Mouse (Mus musculus) myocyte (in vitro differentiated cells): Measurements from ENCODE around the gene Ptprt. TPM values are rescaled to one million over a fixed set of nuclear protein-coding genes. Genes with fewer than 3 reads are reported as not detected.

Experiments used
- H3K27me3 ChIP-seq: one replicate; pipeline ENCODE4 v1.6.1; 2011; ENCODE audit not compliant: control insufficient read depth, insufficient read depth, insufficient read length
- H3K36me3 ChIP-seq: one replicate; pipeline ENCODE4 v1.6.1; 2011; ENCODE audit not compliant: control insufficient read depth, insufficient read depth
- H3K4me2 ChIP-seq: one replicate; pipeline ENCODE4 v1.6.1; 2011; ENCODE audit warnings: low read depth, control low read depth
- H3K4me3 ChIP-seq: one replicate; pipeline ENCODE4 v1.5.1; 2011; ENCODE audit warnings: mild to moderate bottlenecking, control low read depth, moderate library complexity
- H3K79me2 ChIP-seq: one replicate; pipeline ENCODE4 v1.6.1; 2011; ENCODE audit not compliant: control insufficient read depth, insufficient read depth
- H3ac ChIP-seq: one replicate; pipeline ENCODE4 v1.6.1; 2011; ENCODE audit not compliant: control insufficient read depth, insufficient read length
- CEBPB ChIP-seq: IDR thresholded peaks from 2 replicates; pipeline ENCODE4 v1.6.1; 2011; ENCODE audit warnings: mild to moderate bottlenecking, moderate library complexity; ENCODE audit not compliant: poor library complexity, insufficient read depth, severe bottlenecking
- E2F4 ChIP-seq: IDR thresholded peaks from one replicate; pipeline ENCODE4 v1.6.1; 2011; ENCODE audit warnings: mild to moderate bottlenecking, control low read depth, moderate library complexity; ENCODE audit not compliant: insufficient read depth
- MAX ChIP-seq: IDR thresholded peaks from one replicate; pipeline ENCODE4 v1.6.1; 2011; ENCODE audit warnings: low read depth, mild to moderate bottlenecking, control low read depth
- MYOD1 ChIP-seq, 3 experiments: IDR thresholded peaks; one replicate each; pipeline ENCODE4 v1.6.1; 2011; ENCODE audit warnings: control low read depth in 2 of 3, low read depth in 2 of 3, mild to moderate bottlenecking in 2 of 3, moderate library complexity in 1 of 3; ENCODE audit not compliant: insufficient read length in 2 of 3, control insufficient read depth in 1 of 3
- MYOG ChIP-seq, 3 experiments: IDR thresholded peaks; one replicate each; pipeline ENCODE4 v1.6.1; 2011; ENCODE audit warnings: control low read depth in 2 of 3, low read depth in 2 of 3, mild to moderate bottlenecking in 2 of 3; ENCODE audit not compliant: insufficient read length in 2 of 3, control insufficient read depth in 1 of 3, insufficient read depth in 1 of 3
- POLR2A ChIP-seq: IDR thresholded peaks from one replicate; pipeline ENCODE4 v1.6.1; 2011; ENCODE audit warnings: low read depth, mild to moderate bottlenecking, control low read depth, moderate library complexity; ENCODE audit not compliant: insufficient read length
- POLR2AphosphoS2 ChIP-seq: IDR thresholded peaks from one replicate; pipeline ENCODE4 v1.6.1; 2011; ENCODE audit warnings: low read depth, control low read depth; ENCODE audit not compliant: insufficient read length
- REST ChIP-seq: IDR thresholded peaks from one replicate; pipeline ENCODE4 v1.6.1; 2011; ENCODE audit warnings: mild to moderate bottlenecking, control low read depth, moderate library complexity; ENCODE audit not compliant: insufficient read depth, insufficient read length
- SRF ChIP-seq: IDR thresholded peaks from one replicate; pipeline ENCODE4 v1.6.1; 2011; ENCODE audit warnings: low read depth; ENCODE audit not compliant: control insufficient read depth, insufficient read length
- TCF12 ChIP-seq: IDR thresholded peaks from one replicate; pipeline ENCODE4 v1.6.1; 2011; ENCODE audit warnings: mild to moderate bottlenecking, control low read depth; ENCODE audit not compliant: poor library complexity, insufficient read depth, severe bottlenecking
- TCF3 ChIP-seq: IDR thresholded peaks from one replicate; pipeline ENCODE4 v1.6.1; 2011; ENCODE audit warnings: low read depth, control low read depth; ENCODE audit not compliant: insufficient read length
- USF1 ChIP-seq: IDR thresholded peaks from one replicate; pipeline ENCODE4 v1.6.1; 2011; ENCODE audit warnings: low read depth, mild to moderate bottlenecking, control low read depth, moderate library complexity
- polyA plus RNA-seq: library from polyadenylated mRNA; unstranded; fragments of >200 nt; fragmentation: generic; extraction: Trizol; gene quantifications from one replicate; pipeline ENCODE4 v1.2.1, GENCODE M21; 2012; ENCODE audit warnings: missing spikeins

The Ptprt gene
- polyA plus RNA-seq, 1 experiment, result 0.08 TPM

DNA sequence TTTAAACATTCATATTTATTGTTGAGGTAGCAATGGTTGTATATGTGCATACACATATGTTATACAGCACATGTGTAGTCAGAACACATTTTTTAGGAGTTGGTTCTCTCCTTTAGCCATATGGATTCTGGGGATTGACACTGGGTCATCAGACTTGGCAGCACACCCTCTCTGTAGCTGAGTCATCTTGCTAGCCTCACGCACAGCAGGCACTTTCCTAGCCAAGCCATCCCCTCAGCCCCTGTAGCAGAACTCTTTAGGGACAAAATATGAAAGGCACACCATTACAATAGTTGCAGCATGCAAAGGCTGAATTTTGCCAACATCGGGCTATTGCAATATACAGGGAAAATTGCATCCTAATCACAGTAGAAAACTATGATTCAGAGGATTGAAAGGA, 827.1 kb downstream of the Ptprt start:
- no peak for TF ChIP-seq REST
- no peak for TF ChIP-seq MAX
- no peak for TF ChIP-seq TCF12
- no peak for TF ChIP-seq TCF3
- no peak for TF ChIP-seq CEBPB
- TF ChIP-seq USF1, result no peak
- no peak for TF ChIP-seq MYOG (IDR thresholded peaks at IDR 0.05; ENCODE audit: control insufficient read depth in 1 of 3, insufficient read depth in 1 of 3, insufficient read length in 2 of 3, low read depth in 2 of 3)
- no peak for TF ChIP-seq MYOD1 (IDR thresholded peaks at IDR 0.05; ENCODE audit: control insufficient read depth in 1 of 3, insufficient read length in 2 of 3, low read depth in 2 of 3)
- no peak for TF ChIP-seq SRF
- no peak for TF ChIP-seq POLR2A
- no peak for TF ChIP-seq E2F4
- TF ChIP-seq POLR2AphosphoS2, result no peak
- no peak overlapping the region for H3K4me3 ChIP-seq
- H3K4me2 ChIP-seq, result no peak overlapping the region
- H3K79me2 ChIP-seq, result no peaks in the 10 kb centered on the region
- no peaks in the 10 kb centered on the region for H3K36me3 ChIP-seq
- H3K27me3 ChIP-seq, result no peaks in the 10 kb centered on the region
- no peak overlapping the region for H3ac ChIP-seq

DNA sequence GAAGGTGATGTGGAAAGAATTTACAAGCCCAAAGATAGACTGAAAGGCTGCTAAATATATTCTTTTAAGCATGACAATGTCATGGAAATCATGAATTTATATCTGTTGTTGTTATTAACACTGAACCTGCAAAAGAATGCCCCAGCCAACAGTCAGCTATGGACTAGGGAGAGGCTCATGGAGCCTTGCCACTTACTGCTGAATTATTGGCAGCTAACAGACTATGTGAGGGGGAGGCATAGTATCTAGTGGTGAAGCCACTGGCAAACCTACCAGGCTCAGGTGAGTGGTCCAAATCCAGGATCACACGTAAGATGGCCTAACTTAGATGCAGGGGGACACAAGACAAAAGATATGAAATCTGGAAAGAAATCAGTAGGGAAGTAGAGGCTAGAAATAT, 847.6 kb downstream of the Ptprt start:
- no peaks in the 10 kb centered on the region for H3K27me3 ChIP-seq
- no peak for TF ChIP-seq CEBPB
- no peak for TF ChIP-seq MYOD1 (IDR thresholded peaks at IDR 0.05; ENCODE audit: control insufficient read depth in 1 of 3, insufficient read length in 2 of 3, low read depth in 2 of 3)
- no peak for TF ChIP-seq USF1
- no peak for TF ChIP-seq TCF3
- TF ChIP-seq E2F4, result no peak
- no peak for TF ChIP-seq REST
- TF ChIP-seq MAX, result no peak
- TF ChIP-seq MYOG (IDR thresholded peaks at IDR 0.05; ENCODE audit: control insufficient read depth in 1 of 3, insufficient read depth in 1 of 3, insufficient read length in 2 of 3, low read depth in 2 of 3), result no peak
- no peak for TF ChIP-seq SRF
- no peak for TF ChIP-seq POLR2AphosphoS2
- TF ChIP-seq POLR2A, result no peak
- no peak for TF ChIP-seq TCF12
- H3K4me2 ChIP-seq, result no peak overlapping the region
- no peak overlapping the region for H3K4me3 ChIP-seq
- no peaks in the 10 kb centered on the region for H3K36me3 ChIP-seq
- H3ac ChIP-seq, result no peak overlapping the region
- H3K79me2 ChIP-seq, result no peaks in the 10 kb centered on the region

DNA sequence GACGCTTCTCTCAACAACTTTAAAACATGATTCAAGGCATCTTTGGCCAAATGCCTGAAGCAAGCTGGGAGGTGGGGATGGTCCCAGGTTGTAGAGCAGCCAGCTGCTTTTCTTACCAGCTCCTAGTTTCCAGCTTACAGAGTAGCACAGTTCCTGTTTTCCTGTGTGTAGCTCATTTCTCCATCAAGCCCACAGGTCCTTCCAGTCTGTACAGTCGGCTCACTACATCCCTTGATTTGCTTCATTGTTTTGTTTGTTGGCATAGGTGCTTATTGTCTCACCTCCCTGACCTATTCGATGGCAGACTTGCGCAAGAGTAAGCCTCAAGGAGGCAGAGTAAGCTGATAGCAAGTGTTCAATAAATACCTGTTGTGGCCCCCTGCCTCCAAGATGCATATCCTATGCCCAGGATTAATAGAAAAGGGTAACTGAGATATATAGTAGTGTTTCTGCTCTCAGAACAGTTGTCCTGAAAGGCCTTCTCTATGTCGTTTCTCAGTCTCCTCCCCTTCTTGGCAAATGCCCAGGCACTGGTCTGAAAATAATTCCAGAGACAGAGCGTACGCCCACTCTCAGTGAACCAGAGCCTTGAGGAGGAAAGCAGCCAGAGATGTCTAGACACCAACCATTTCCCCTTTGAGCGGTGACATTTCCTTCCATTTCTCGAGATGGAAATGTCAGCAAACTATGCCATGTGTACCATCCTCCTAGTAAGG, 852.7 kb downstream of the Ptprt start:
- H3K4me2 ChIP-seq, result no peak overlapping the region
- H3ac ChIP-seq, result no peak overlapping the region
- no peaks in the 10 kb centered on the region for H3K36me3 ChIP-seq
- TF ChIP-seq USF1, result no peak
- no peak for TF ChIP-seq MAX
- no peak for TF ChIP-seq MYOD1 (IDR thresholded peaks at IDR 0.05; ENCODE audit: control insufficient read depth in 1 of 3, insufficient read length in 2 of 3, low read depth in 2 of 3)
- no peak for TF ChIP-seq SRF
- TF ChIP-seq POLR2A, result no peak
- no peak for TF ChIP-seq MYOG (IDR thresholded peaks at IDR 0.05; ENCODE audit: control insufficient read depth in 1 of 3, insufficient read depth in 1 of 3, insufficient read length in 2 of 3, low read depth in 2 of 3)
- no peak for TF ChIP-seq E2F4
- TF ChIP-seq CEBPB, result no peak
- TF ChIP-seq POLR2AphosphoS2, result no peak
- TF ChIP-seq REST, result no peak
- TF ChIP-seq TCF12, result no peak
- no peak for TF ChIP-seq TCF3
- no peaks in the 10 kb centered on the region for H3K79me2 ChIP-seq
- H3K4me3 ChIP-seq, result no peak overlapping the region
- no peaks in the 10 kb centered on the region for H3K27me3 ChIP-seq

DNA sequence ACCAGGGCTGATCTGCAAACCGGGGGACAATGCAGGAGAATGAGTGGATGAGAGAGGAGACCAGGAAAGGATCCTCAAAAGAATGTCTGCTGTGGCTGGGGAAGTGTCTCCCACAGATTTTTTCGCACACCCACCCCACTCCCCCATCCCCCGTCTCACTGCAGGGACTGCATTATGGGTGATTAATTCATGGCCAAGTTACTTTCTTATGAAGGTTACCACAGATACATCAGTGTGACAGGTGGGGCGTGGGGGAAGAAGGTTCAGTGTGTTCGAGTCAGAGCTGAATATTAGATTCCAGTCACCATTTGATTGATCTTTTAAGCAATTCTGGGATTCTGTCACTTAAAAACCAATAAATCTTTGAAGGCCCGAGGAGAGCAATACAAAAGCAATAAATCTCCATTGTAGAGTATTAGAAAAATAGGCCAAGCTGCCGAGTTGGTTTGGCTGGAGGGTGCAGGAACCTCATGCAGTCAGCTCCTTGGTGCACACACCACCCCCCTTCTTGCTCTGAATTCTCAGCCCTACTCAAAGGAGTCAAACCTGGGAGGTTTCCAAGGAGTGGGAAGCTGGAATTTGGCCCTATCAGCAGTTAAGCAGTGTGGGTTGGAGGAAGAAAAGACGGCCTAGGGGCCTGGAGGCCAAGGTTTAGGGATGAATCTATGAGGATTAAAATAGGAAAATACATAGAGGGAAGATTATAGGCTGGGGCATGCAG, 854.5 kb downstream of the Ptprt start:
- TF ChIP-seq TCF3 (no peak), MYOD1 (IDR thresholded peaks at IDR 0.05; ENCODE audit: control insufficient read depth in 1 of 3, insufficient read length in 2 of 3, low read depth in 2 of 3) (no peak), USF1 (no peak), MYOG (IDR thresholded peaks at IDR 0.05; ENCODE audit: control insufficient read depth in 1 of 3, insufficient read depth in 1 of 3, insufficient read length in 2 of 3, low read depth in 2 of 3) (no peak), POLR2AphosphoS2 (no peak), REST (no peak), TCF12 (no peak), E2F4 (no peak), MAX (no peak), SRF (no peak), CEBPB (no peak), POLR2A (no peak)
- H3K79me2 ChIP-seq, result no peaks in the 10 kb centered on the region
- no peak overlapping the region for H3K4me3 ChIP-seq
- H3K27me3 ChIP-seq, result no peaks in the 10 kb centered on the region
- H3K36me3 ChIP-seq, result no peaks in the 10 kb centered on the region
- H3ac ChIP-seq, result no peak overlapping the region
- H3K4me2 ChIP-seq, result no peak overlapping the region
